Mouse (Mus musculus) heart, embryonic 11.5 days (tissue): ENCODE results near the gene Rassf5. TPM values are rescaled to one million over a fixed set of nuclear protein-coding genes. Genes with fewer than 3 reads are reported as not detected.

Source experiments
- ATAC-seq: fragments of 200-750 bp; cut with Nextera tagmentation; replicated peaks from 2 replicates; pipeline ENCODE4 v1.8.0; 2017; ENCODE audit warnings: moderate library complexity; ENCODE audit not compliant: insufficient number of reproducible peaks, low FRiP score, low TSS enrichment
- H3K27ac ChIP-seq: fragments of 300-500 bp; sonication (generic); 2 replicates; pipeline ENCODE4 v1.5.1; 2014; ENCODE audit warnings: mild to moderate bottlenecking, low read depth, low read length
- H3K27me3 ChIP-seq: fragments of 300-500 bp; sonication (generic); 2 replicates; pipeline ENCODE4 v1.6.1; 2014; ENCODE audit warnings: mild to moderate bottlenecking, low read length, mixed read lengths; ENCODE audit not compliant: control insufficient read depth, insufficient read depth
- H3K36me3 ChIP-seq: fragments of 300-500 bp; sonication (generic); 2 replicates; pipeline ENCODE4 v1.6.1; 2014; ENCODE audit warnings: mild to moderate bottlenecking, low read length, moderate library complexity, mixed read lengths; ENCODE audit not compliant: control insufficient read depth, insufficient read depth
- H3K4me1 ChIP-seq: fragments of 300-500 bp; sonication (generic); 2 replicates; pipeline ENCODE4 v1.6.1; 2014; ENCODE audit warnings: low read length; ENCODE audit not compliant: control insufficient read depth, insufficient read depth
- H3K4me2 ChIP-seq: fragments of 300-500 bp; sonication (generic); 2 replicates; pipeline ENCODE4 v1.6.1; 2014; ENCODE audit warnings: mild to moderate bottlenecking, moderate library complexity
- H3K4me3 ChIP-seq: fragments of 300-500 bp; sonication (generic); 2 replicates; pipeline ENCODE4 v1.5.1; 2014; ENCODE audit warnings: low read depth, low read length
- H3K9ac ChIP-seq: fragments of 300-500 bp; sonication (generic); 2 replicates; pipeline ENCODE4 v1.6.1; 2014; ENCODE audit warnings: mild to moderate bottlenecking, low read depth, low read length, moderate library complexity
- H3K9me3 ChIP-seq: fragments of 300-500 bp; sonication (generic); replicated peaks from 2 replicates; pipeline ENCODE4 v1.6.1; 2016; ENCODE audit warnings: low read length; ENCODE audit not compliant: control insufficient read depth
- WGBS: fragments of 180-500 bp; shearing (Covaris S2); extraction: QIAGEN DNeasy Blood & Tissue Kit; methylation state at CpG from one replicate; pipeline ENCODE4 v1.1.7; 2014; ENCODE audit not compliant: insufficient replicate concordance; 5-methylcytosine and 5-hydroxymethylcytosine counted together
- polyA plus RNA-seq: library from polyadenylated mRNA; unstranded; fragments of >200 nt; fragmentation: Nextera tagmentation; extraction: Ambion mirVana; gene quantifications from 2 replicates; pipeline ENCODE4 v1.2.1, GENCODE M21; 2014

The Rassf5 gene
- polyA plus RNA-seq, 1 experiment from 2014 or later: 38.1 TPM

DNA sequence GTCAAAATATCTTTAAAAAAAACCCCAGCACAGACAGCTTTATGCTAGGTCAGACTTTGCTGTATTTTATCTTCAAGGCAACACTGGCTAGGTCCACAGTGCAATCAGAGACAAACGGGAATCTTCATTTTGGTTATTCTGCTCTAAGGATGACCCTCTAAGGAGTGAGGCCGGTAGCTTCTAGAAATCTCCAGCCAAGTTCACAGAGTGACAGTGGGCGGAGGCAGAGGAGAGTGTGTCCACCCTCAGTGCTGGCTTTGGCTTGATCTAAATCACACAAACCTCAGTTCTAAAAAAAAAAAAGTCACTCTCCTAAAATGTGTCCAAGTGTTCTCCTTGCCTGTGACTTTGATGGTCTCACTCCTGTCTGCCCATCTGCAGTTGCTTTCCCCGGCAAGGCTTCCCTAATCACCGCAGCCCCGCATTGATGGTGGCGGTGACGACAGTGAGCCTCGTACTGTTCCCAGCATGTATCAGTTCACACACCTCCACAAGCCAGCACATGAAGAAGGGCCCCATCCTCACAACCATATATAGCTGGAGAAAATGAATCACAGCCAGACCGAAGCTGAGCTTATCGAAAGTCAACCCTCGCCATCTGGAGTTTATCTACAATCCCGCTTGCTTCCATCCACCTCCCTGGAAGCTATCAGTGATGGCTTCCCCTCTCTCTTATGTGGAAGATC lies 59.1 kb downstream of the Rassf5 start:
- Histone ChIP-seq H3K4me2 (peak overlapping the region; percentile 15), H3K27ac (peak overlapping the region; percentile 78), H3K4me1 (peaks cover 62% of the 10 kb centered on the region)

DNA sequence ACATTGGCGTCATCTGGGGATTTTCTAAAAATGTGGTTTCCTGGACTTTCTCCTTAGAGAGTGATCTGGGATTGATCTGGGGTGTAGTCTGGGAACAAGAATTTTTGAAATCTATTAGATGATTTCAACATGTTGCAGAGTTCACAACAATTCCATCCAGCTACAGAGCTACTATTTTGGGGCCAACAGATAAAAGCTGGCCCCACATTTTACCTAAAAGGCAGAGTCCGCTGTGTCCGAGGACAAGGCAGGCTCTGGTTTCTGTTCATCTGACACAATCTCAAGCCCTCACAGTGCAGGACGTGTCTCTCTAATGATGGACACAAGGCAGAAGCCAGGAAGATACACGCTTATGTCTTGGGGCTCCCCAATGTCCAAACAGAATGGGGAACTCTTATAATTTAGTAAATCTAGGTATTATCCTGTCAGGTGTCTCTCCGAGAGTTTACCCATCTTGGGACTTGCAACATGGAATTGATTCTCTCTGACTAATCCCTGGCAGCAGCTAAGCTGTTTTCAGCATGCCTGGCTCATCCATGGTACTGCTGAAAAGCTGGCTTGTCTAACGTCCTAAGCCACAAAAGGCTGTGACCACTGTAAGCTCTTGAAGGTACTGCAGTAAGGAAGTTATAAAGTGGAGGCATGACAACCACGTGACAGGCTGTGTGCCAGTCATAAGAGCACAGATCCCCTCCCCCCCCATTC lies 60.0 kb downstream of the Rassf5 start:
- Histone ChIP-seq H3K27ac (peak overlapping the region; percentile 78; the same call in 1 of the 2 replicates), H3K4me2 (no peak overlapping the region; the same call in 1 of the 2 replicates), H3K36me3 (no peaks in the 10 kb centered on the region; the same call in 1 of the 2 replicates), H3K9ac (no peak overlapping the region), H3K4me3 (no peak overlapping the region), H3K4me1 (peaks cover 62% of the 10 kb centered on the region), H3K27me3 (no peaks in the 10 kb centered on the region), H3K9me3 (no peaks in the 10 kb centered on the region)
- WGBS: 43% methylated on average over 8 of the region's 8 CpGs
- ATAC-seq: no peak

More for the DNA sequence above, 59.1 kb downstream of the Rassf5 start:
- no peaks in the 10 kb centered on the region; the same call in 1 of the 2 replicates for H3K36me3 ChIP-seq
- WGBS: 31% methylated on average over 13 of the region's 13 CpGs
- ATAC-seq: no peak
- no peak overlapping the region for H3K9ac ChIP-seq
- H3K27me3 ChIP-seq: no peaks in the 10 kb centered on the region
- no peak overlapping the region for H3K4me3 ChIP-seq
- H3K9me3 ChIP-seq: no peaks in the 10 kb centered on the region

DNA sequence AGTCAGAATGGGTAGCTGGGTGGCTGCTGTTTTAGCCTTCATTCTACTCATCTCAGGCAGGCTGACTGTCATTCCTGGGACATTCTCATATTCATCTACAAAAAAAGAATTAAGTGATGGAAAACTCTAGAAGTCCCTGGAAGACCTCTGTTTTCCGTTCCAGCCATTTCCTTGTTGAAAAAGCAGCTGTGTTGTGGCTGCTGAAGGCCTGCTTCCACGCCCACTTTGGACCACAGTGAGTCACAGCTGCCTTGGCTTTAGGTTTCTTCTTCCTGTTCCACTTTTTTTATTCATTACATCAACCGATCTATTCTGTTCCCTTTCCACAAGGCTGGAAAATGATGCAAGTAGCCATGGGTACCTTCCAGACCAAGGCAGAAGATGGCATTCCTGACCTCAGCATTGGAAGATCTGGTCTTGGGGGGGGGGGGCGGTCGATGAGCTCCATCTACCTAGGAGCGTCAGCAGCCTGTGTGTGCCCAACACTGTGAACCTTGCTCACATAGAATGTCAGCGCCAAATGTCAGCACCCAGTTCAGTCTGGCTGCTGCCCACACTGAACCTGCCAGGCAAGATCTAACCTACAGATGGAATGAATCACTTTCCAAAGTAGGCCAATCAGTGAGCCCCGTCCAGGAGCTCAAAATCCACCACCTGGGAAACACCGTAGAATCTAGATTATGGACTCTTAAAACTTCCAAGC lies 60.7 kb downstream of the Rassf5 start:
- Histone ChIP-seq H3K4me1 (peaks cover 57% of the 10 kb centered on the region), H3K36me3 (peaks cover 3% of the 10 kb centered on the region; the same call in 1 of the 2 replicates), H3K27me3 (no peaks in the 10 kb centered on the region), H3K27ac (peak overlapping the region; percentile 46; the same call in 1 of the 2 replicates), H3K4me3 (no peak overlapping the region), H3K9me3 (no peaks in the 10 kb centered on the region), H3K9ac (no peak overlapping the region), H3K4me2 (no peak overlapping the region)
- WGBS: 59% methylated on average over 9 of the region's 9 CpGs
- no peak for ATAC-seq

DNA sequence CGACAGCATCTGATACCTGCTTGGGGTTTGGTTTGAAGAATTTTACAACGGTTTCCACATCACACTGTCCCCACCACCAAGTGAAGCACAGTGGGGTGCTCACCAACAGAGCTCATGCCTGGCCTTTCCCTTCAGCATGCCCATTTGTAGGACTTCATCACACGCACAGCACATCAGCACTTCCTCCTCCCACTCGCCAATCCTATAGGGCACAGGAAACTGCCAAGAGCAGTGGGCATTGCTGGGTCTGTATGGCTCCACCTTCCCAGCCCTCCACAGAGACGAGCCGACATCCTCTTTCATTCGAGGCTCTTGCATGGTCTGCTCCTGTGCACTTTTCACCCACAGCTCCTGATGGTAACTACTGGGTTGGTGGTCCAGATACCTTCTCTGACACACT lies 61.9 kb downstream of the Rassf5 start:
- WGBS: 81% methylated on average over 7 of the region's 7 CpGs
- Histone ChIP-seq H3K9me3 (no peaks in the 10 kb centered on the region), H3K27me3 (no peaks in the 10 kb centered on the region), H3K27ac (no peak overlapping the region), H3K4me3 (no peak overlapping the region), H3K4me1 (peaks cover 45% of the 10 kb centered on the region), H3K36me3 (peaks cover 3% of the 10 kb centered on the region; the same call in 1 of the 2 replicates), H3K9ac (no peak overlapping the region), H3K4me2 (no peak overlapping the region)
- ATAC-seq: no peak

DNA sequence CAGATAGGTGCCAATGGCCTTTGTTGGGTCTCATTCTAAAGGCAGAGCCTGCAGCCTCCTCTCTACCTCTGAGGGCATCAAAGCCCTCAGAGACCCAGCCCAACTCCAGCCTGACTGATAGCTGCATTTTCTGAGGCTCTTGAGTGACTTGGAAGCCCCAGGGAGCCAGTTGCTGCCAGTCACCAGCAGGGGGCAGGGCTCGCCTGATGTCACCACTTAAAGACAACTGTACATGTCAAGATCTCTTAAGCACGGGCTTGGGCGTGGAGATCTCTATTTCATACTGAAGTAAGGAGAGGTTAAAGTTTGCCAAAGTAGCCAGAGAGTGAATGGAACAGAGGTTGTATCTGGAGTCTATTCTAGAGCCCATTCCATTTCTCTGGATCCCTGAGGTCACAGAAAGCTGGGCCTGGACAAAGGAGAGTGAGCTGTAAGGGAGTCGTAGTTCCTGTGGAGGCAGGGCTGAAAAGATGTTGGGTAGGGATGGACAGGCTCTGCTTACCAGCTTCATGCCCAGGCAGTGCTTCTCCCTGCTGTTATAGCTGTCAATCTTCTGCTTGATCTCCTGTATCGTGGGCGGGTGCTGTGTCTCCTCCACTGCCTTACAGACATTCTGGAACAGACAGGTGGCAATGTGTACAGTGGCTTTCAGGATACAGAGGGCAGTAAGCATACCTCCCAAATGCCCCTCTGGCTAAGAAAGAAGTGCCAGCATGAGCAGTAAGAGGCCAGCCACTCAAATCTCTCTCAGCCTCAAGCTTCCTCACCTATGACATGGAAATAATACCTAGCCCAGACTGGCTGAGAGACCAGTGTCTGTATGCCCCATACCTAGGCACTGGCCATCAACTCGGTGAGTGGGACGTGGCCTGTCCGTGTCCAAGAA lies 63.2 kb downstream of the Rassf5 start:
- 52% methylated on average over 9 of the region's 9 CpGs for WGBS
- no peak overlapping the region for H3K4me2 ChIP-seq
- H3K4me1 ChIP-seq: peaks cover 39% of the 10 kb centered on the region
- no peak overlapping the region for H3K4me3 ChIP-seq
- H3K27ac ChIP-seq: no peak overlapping the region
- no peaks in the 10 kb centered on the region for H3K27me3 ChIP-seq
- H3K9ac ChIP-seq: no peak overlapping the region
- H3K9me3 ChIP-seq: no peaks in the 10 kb centered on the region
- peaks cover 7% of the 10 kb centered on the region; the same call in 1 of the 2 replicates for H3K36me3 ChIP-seq
- ATAC-seq: no peak

DNA sequence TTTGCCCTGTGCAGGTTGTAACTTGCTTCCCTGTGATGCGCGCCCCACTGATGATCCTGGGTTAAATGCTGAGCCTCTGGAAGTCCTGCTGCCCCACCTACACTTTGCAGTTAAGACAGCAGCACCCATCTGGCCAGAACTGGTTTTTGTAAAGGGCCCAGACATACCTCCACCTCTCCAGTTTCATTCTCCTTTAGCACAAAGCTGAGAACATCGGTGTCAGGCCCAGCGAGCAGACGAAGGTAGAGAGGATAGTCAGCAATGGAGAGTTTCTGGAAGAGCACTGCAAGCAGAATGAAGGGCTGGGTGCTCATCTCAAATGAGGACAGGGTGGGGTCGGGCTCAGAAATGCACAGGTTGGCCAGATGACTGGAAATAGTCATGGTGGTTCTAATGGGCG lies 64.7 kb downstream of the Rassf5 start:
- Histone ChIP-seq H3K9ac (no peak overlapping the region), H3K4me2 (no peak overlapping the region), H3K9me3 (no peaks in the 10 kb centered on the region), H3K27ac (no peak overlapping the region), H3K4me3 (no peak overlapping the region), H3K27me3 (no peaks in the 10 kb centered on the region), H3K36me3 (peaks cover 12% of the 10 kb centered on the region), H3K4me1 (peaks cover 25% of the 10 kb centered on the region)
- 96% methylated on average over 7 of the region's 7 CpGs for WGBS
- ATAC-seq: no peak

DNA sequence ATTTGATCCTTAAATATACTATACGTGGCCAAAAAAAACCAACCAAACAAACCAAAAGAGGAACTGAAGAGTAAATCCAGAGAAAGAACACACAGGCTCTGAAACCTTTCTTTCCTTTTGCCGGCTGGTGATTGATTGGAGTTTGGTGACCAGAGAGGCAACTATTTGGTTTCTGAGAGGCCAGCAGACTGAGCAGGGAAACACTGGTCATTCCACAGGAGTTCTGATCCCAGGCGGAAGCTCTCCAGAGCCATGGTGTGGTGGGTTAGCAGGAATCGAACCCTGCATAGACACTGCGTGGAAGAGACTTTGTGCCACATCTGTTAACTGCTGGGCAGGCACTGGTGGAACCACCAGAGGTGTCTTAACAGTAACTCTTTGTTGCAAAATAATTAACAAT lies 67.0 kb downstream of the Rassf5 start:
- H3K4me2 ChIP-seq: no peak overlapping the region
- no peak overlapping the region for H3K9ac ChIP-seq
- no peaks in the 10 kb centered on the region for H3K27me3 ChIP-seq
- ATAC-seq: no peak
- H3K27ac ChIP-seq: no peak overlapping the region
- 85% methylated on average over 5 of the region's 5 CpGs for WGBS
- peaks cover 16% of the 10 kb centered on the region for H3K36me3 ChIP-seq
- no peaks in the 10 kb centered on the region for H3K9me3 ChIP-seq
- H3K4me3 ChIP-seq: no peak overlapping the region
- H3K4me1 ChIP-seq: peaks cover 13% of the 10 kb centered on the region

DNA sequence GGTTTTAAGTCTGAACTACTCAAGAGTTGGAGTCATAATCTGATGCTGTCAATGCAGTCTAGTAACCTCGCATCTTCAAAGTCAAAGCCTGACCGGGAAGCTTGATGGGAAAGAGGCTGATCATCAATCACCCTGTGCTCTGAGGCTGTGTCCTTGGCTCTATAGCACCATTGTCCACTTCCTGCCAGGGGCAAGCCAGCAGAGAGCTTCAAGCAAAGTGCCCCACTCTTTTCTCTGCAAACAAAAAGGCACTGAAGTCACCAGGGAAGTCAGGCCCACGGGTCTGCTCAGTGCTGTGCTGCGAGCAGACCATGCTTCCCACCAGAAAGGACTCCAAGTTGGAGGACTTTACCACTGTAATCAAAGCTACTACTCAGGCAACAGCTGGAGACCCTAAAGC lies 67.8 kb downstream of the Rassf5 start:
- Histone ChIP-seq H3K27ac (no peak overlapping the region), H3K9me3 (no peaks in the 10 kb centered on the region), H3K36me3 (peaks cover 20% of the 10 kb centered on the region), H3K4me3 (no peak overlapping the region), H3K27me3 (no peaks in the 10 kb centered on the region), H3K4me2 (no peak overlapping the region), H3K4me1 (peaks cover 6% of the 10 kb centered on the region; the same call in 1 of the 2 replicates), H3K9ac (no peak overlapping the region)
- WGBS: 82% methylated on average over 4 of the region's 4 CpGs
- no peak for ATAC-seq
